Mouse (Mus musculus): ENCODE results near the gene Tcirg1. TPM values are rescaled to one million over a fixed set of nuclear protein-coding genes. Genes with fewer than 3 reads are reported as not detected.
A peak's percentile ranks its signal among the peaks of the same experiment; 100 is the strongest.

The Tcirg1 gene
- polyA plus RNA-seq (2012; rRNA removed) (145 and 191 TPM in 2 replicates), polyA plus RNA-seq (2014; fragmentation: Nextera tagmentation; extraction: Ambion mirVana) (36.8 and 37.8 TPM in 2 replicates)

DNA sequence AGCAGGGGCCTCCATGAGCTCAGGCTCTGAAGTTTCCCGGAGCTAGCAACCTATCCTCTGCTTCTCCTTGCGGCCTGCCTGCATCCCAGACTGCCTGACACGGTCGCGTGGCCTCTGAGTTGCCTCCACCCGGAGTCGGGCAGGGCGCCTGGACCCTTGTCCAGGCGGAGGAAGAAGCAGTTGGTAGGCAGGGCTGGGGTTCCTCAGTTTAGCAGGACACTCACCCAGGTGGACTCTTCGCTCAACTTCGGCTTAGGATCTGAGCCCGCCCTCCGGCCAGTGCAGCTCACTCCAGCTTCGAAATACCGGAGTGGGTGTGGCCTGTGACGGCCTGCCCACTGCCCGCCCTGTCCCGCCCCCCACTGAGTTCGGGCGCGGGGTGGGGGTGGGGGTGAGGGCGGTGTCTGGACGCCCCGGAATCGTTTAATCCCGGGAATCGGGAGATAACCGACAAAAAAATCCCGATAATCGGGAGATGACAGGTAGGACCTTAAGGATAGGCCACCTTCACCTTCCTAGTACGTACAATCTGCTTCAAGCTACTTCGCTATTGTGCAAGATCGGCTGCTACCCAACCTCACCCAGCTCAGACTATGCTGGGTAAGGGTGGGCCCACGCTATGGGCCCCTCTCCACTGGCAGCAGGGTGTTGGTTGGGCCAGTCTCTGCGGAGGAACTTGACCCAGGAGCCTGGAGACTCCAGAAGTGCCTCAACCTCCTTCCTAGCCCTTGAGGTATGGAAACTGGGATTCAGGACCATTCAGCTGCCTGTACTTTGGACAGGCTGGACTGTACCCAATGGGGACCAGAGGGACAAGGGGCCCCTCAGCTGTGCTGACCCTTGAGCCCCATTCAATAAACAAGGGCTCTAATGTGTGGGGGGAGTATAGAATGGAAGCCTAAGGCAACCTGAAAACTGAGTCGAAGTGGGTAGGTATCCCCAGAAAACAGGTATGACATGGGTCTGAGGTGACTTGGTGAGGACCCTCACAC lies at the start of gene Tcirg1:
TSS of gene Tcirg1 (minus strand) at position 339 of the 992 bp plus-strand sequence.
- no peak for TF ChIP-seq POLR2A (IDR thresholded peaks at IDR 0.05; ENCODE audit: borderline replicate concordance, extremely low read depth, insufficient read depth, insufficient read length)
- peak; percentile 82 for DNase-seq (ENCODE audit: low spot score)
- H3K9ac ChIP-seq (ENCODE audit: low read depth, low read length, severe bottlenecking): peak within 1 kb of the TSS; percentile 61
- H3K27ac ChIP-seq (replicated peaks; ENCODE audit: low read depth, low read length): peak within 1 kb of the TSS; percentile 7; the same call in 1 of the 2 replicates
- peak; percentile 88 for ATAC-seq (ENCODE audit: low FRiP score, low read depth)
- 5% methylated on average over 35 of the region's 36 CpGs for WGBS
- peaks cover 35% of the 10 kb centered on the region for H3K4me1 ChIP-seq (ENCODE audit: control insufficient read depth, insufficient read depth, low read length)
- H3K4me3 ChIP-seq (replicated peaks; ENCODE audit: low read length): peak within 1 kb of the TSS; percentile 52
- no peaks in the 10 kb centered on the region for H3K27me3 ChIP-seq (ENCODE audit: control insufficient read depth, insufficient read depth, low read length)
- H3K4me2 ChIP-seq (replicated peaks; ENCODE audit: low read depth, low read length, severe bottlenecking): peak within 1 kb of the TSS; percentile 75
- H3K36me3 ChIP-seq (ENCODE audit: control insufficient read depth, insufficient read depth, low read length): peaks cover 42% of the 10 kb centered on the region
- H3K9me3 ChIP-seq (ENCODE audit: control insufficient read depth, low read length): no peaks in the 10 kb centered on the region

DNA sequence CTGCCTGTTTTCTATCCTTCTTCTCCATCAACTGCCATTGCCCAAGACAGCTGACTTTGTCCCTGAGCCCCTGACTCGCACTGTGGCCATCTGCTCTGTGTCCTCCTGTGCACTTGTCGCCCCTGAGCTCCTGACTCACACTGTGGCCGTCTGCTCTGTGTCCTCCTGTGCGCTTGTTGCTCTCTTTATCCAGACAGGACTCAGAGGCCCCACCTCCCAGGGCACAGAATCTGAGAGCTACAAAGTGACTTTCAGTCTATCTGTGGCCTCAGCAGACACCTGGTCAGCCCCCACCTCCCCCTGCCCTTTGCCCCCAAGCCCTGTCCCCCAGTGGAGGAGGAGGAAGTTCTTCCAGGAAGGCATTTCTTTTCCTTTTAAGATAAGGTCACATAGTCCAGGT lies 48.9 kb upstream of the Tcirg1 start:
- H3K36me3 ChIP-seq (ENCODE audit: control insufficient read depth, insufficient read depth, low read length): no peaks in the 10 kb centered on the region
- no peak overlapping the region for H3K4me3 ChIP-seq (replicated peaks; ENCODE audit: low read length)
- no peak overlapping the region for H3K9ac ChIP-seq (ENCODE audit: low read depth, low read length, severe bottlenecking)
- ATAC-seq (ENCODE audit: low FRiP score, low read depth) (no peak), DNase-seq (ENCODE audit: low spot score) (no peak)
- H3K4me1 ChIP-seq (ENCODE audit: control insufficient read depth, insufficient read depth, low read length): no peaks in the 10 kb centered on the region
- no peaks in the 10 kb centered on the region for H3K9me3 ChIP-seq (ENCODE audit: control insufficient read depth, low read length)
- 49% methylated on average over 4 of the region's 4 CpGs for WGBS
- H3K27me3 ChIP-seq (ENCODE audit: control insufficient read depth, insufficient read depth, low read length): no peaks in the 10 kb centered on the region
- no peak overlapping the region for H3K4me2 ChIP-seq (replicated peaks; ENCODE audit: low read depth, low read length, severe bottlenecking)
- TF ChIP-seq POLR2A (IDR thresholded peaks at IDR 0.05; ENCODE audit: borderline replicate concordance, extremely low read depth, insufficient read depth, insufficient read length): no peak
- no peak overlapping the region for H3K27ac ChIP-seq (replicated peaks; ENCODE audit: low read depth, low read length)

DNA sequence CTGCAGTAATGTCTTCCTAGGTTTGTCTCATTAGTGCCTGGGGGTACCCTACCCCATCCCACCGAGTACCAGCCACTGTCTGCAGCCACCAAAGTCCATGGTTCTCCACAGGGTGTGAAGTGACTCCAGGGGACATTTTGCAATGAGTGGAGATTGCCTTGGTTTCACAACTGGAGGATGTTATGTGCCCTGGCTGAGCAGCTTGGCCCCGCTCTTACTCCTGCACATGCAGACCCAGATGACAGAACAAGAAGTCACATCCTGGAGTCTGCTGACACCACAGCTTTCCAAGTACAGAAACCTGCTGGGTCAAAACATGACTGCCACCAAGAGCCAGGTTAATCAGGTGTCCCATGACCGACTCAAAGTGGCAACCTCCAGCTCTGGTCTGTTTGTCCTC lies 48.1 kb upstream of the Tcirg1 start:
- H3K4me2 ChIP-seq (replicated peaks; ENCODE audit: low read depth, low read length, severe bottlenecking): no peak overlapping the region
- ATAC-seq (ENCODE audit: low FRiP score, low read depth) (no peak), DNase-seq (ENCODE audit: low spot score) (no peak)

DNA sequence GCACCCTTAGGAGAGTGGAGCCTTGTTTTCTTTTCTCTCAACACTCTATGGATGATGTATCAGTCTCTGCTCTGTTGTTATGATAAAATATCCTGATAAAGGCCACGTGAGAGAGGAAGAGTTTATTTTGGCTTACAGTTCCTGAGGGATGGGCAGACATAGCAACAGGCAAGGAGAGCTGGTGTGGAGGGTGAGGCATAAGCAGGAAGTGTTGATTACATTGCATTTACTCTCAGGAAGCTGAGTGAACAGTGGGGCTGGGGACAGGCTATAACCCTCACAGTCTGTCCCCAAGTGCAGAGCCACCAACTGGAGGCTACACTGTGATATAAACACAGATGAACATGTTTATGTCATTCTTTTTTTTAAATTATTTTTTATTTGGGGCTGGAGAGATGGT lies 45.2 kb upstream of the Tcirg1 start:
- H3K4me3 ChIP-seq (replicated peaks; ENCODE audit: low read length): no peak overlapping the region
- DNase-seq (ENCODE audit: low spot score): no peak
- WGBS: 68% methylated on average over 1 of the region's 1 CpGs
- H3K4me2 ChIP-seq (replicated peaks; ENCODE audit: low read depth, low read length, severe bottlenecking): no peak overlapping the region
- no peaks in the 10 kb centered on the region for H3K27me3 ChIP-seq (ENCODE audit: control insufficient read depth, insufficient read depth, low read length)
- ATAC-seq (ENCODE audit: low FRiP score, low read depth): no peak
- H3K9ac ChIP-seq (ENCODE audit: low read depth, low read length, severe bottlenecking): no peak overlapping the region
- no peak overlapping the region for H3K27ac ChIP-seq (replicated peaks; ENCODE audit: low read depth, low read length)
- no peaks in the 10 kb centered on the region for H3K36me3 ChIP-seq (ENCODE audit: control insufficient read depth, insufficient read depth, low read length)
- H3K4me1 ChIP-seq (ENCODE audit: control insufficient read depth, insufficient read depth, low read length): no peaks in the 10 kb centered on the region
- no peaks in the 10 kb centered on the region for H3K9me3 ChIP-seq (ENCODE audit: control insufficient read depth, low read length)
- TF ChIP-seq POLR2A (IDR thresholded peaks at IDR 0.05; ENCODE audit: borderline replicate concordance, extremely low read depth, insufficient read depth, insufficient read length): no peak

More for the DNA sequence above, 48.1 kb upstream of the Tcirg1 start:
- Histone ChIP-seq H3K9me3 (ENCODE audit: control insufficient read depth, low read length) (no peaks in the 10 kb centered on the region), H3K9ac (ENCODE audit: low read depth, low read length, severe bottlenecking) (no peak overlapping the region), H3K4me1 (ENCODE audit: control insufficient read depth, insufficient read depth, low read length) (no peaks in the 10 kb centered on the region), H3K27ac (replicated peaks; ENCODE audit: low read depth, low read length) (no peak overlapping the region), H3K27me3 (ENCODE audit: control insufficient read depth, insufficient read depth, low read length) (no peaks in the 10 kb centered on the region), H3K4me3 (replicated peaks; ENCODE audit: low read length) (no peak overlapping the region), H3K36me3 (ENCODE audit: control insufficient read depth, insufficient read depth, low read length) (no peaks in the 10 kb centered on the region)
- 72% methylated on average over 3 of the region's 3 CpGs for WGBS
- no peak for TF ChIP-seq POLR2A (IDR thresholded peaks at IDR 0.05; ENCODE audit: borderline replicate concordance, extremely low read depth, insufficient read depth, insufficient read length)

DNA sequence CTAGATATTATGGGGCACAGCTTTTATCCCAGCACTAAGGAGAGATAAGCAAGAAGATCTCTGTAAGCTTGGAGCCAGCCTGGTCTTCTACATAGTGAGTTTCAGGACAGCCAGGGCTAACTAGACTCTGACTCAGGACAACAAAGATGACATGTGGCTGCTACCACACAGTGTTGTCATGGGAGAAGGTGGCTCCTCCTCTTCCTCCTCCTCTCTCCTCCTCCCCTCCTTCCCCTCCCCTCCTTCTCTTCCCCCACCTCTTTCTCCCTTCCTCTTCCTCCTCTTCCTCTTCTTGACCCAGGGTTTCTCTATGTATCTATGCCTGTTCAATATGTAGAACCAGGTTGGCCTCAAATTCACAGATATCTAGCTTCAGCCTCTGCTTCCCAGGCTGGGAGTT lies 44.5 kb upstream of the Tcirg1 start:
- no peak overlapping the region for H3K27ac ChIP-seq (replicated peaks; ENCODE audit: low read depth, low read length)
- no peaks in the 10 kb centered on the region for H3K4me1 ChIP-seq (ENCODE audit: control insufficient read depth, insufficient read depth, low read length)
- H3K9me3 ChIP-seq (ENCODE audit: control insufficient read depth, low read length): no peaks in the 10 kb centered on the region
- no peaks in the 10 kb centered on the region for H3K36me3 ChIP-seq (ENCODE audit: control insufficient read depth, insufficient read depth, low read length)
- no peaks in the 10 kb centered on the region for H3K27me3 ChIP-seq (ENCODE audit: control insufficient read depth, insufficient read depth, low read length)
- H3K4me2 ChIP-seq (replicated peaks; ENCODE audit: low read depth, low read length, severe bottlenecking): no peak overlapping the region
- DNase-seq (ENCODE audit: low spot score) (no peak), ATAC-seq (ENCODE audit: low FRiP score, low read depth) (no peak)
- H3K9ac ChIP-seq (ENCODE audit: low read depth, low read length, severe bottlenecking): no peak overlapping the region
- no peak overlapping the region for H3K4me3 ChIP-seq (replicated peaks; ENCODE audit: low read length)
- no peak for TF ChIP-seq POLR2A (IDR thresholded peaks at IDR 0.05; ENCODE audit: borderline replicate concordance, extremely low read depth, insufficient read depth, insufficient read length)
